Mouse (Mus musculus) olfactory bulb, adult 2 months (tissue): Measurements from ENCODE around the gene Adi1.

Source experiments
- CTCF ChIP-seq: fragments of 200-500 bp; IDR thresholded peaks from 2 replicates; pipeline ENCODE4 v1.5.1; 2012; ENCODE audit warnings: low read depth, mild to moderate bottlenecking, low read length, moderate library complexity; ENCODE audit not compliant: insufficient read depth
- POLR2A ChIP-seq: fragments of 200-500 bp; IDR thresholded peaks from 2 replicates; pipeline ENCODE4 v1.6.1; 2012; ENCODE audit warnings: mild to moderate bottlenecking, low read depth, low read length, moderate library complexity; ENCODE audit not compliant: insufficient read depth

- TF ChIP-seq POLR2A (no peak), CTCF (no peak)
These were observed 18.7 kb downstream of the Adi1 start for GRCm38 (mm10) chr12:28693738-28694137.
